Mouse (Mus musculus) E14TG2a.4 (cell line): ENCODE data around the gene C1rl.

ENCODE experiments used
- CTCF ChIP-seq: conservative IDR thresholded peaks from 2 replicates; pipeline ENCODE4 v1.5.1; 2014; ENCODE audit warnings: low read length
- NANOG ChIP-seq: IDR thresholded peaks from 2 replicates; pipeline ENCODE4 v1.6.1; 2014; ENCODE audit warnings: borderline replicate concordance, low read length, mixed read lengths

DNA sequence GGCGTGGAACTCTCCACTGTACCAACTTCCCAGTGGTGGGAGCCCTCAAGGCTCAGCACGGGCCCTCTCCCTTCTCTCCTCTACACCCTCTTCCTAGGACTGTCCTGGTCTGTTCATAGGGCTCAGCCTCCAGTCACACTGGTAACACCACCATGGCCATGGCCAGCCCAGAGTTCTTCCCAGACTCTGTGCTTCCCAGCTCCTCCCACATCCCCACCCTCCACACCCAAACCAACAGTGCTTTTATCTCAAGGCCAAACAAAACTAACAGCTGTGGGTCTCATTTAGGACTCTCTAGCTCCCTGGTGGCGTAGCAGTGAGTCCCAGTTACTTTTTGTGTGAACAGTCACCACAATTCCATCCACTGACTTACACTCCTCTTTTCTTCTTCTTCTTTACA is 40.9 kb upstream of the C1rl start:
- TF ChIP-seq CTCF, result no peak
- TF ChIP-seq NANOG, result no peak
